Mouse (Mus musculus): ENCODE data around the gene Slc9a9. TPM values are rescaled to one million over a fixed set of nuclear protein-coding genes. Genes with fewer than 3 reads are reported as not detected.
A peak's percentile ranks its signal among the peaks of the same experiment; 100 is the strongest.

Slc9a9 gene
- polyA plus RNA-seq, 1 experiment from 2014 or later: 5.1 TPM

- no peak for ATAC-seq (ENCODE audit: insufficient read depth, low FRiP score)
- H3K4me1 ChIP-seq (ENCODE audit: control insufficient read depth, insufficient read depth, low read length): 0 out of 2 replicates have a peak, but pooled peaks cover 6% of the 10 kb centered on the region
Measured at GRCm38 (mm10) chr9:95178170-95178569, 508.5 kb downstream of the Slc9a9 start.

GRCm38 (mm10) chr9:95180005-95180404 lies 510.3 kb downstream of the Slc9a9 start:
- Histone ChIP-seq H3K36me3 (ENCODE audit: control insufficient read depth, insufficient read depth, low read length) (no peaks in the 10 kb centered on the region), H3K9me3 (replicated peaks; ENCODE audit: control insufficient read depth, low read length) (no peaks in the 10 kb centered on the region), H3K9ac (ENCODE audit: low read length) (no peak overlapping the region), H3K4me3 (replicated peaks; ENCODE audit: low read length) (no peak overlapping the region), H3K4me2 (ENCODE audit: low read depth, low read length) (no peak overlapping the region), H3K4me1 (ENCODE audit: control insufficient read depth, insufficient read depth, low read length) (0 out of 2 replicates have a peak, but pooled peaks cover 6% of the 10 kb centered on the region), H3K27me3 (ENCODE audit: control insufficient read depth, insufficient read depth, low read length) (no peaks in the 10 kb centered on the region), H3K27ac (ENCODE audit: low read length) (no peak overlapping the region)
- ATAC-seq (ENCODE audit: insufficient read depth, low FRiP score): no peak
- WGBS: 69% methylated on average over 2 of the region's 2 CpGs

More at GRCm38 (mm10) chr9:95178170-95178569, 508.5 kb downstream of the Slc9a9 start:
- no peak overlapping the region for H3K4me3 ChIP-seq (replicated peaks; ENCODE audit: low read length)
- H3K9ac ChIP-seq (ENCODE audit: low read length): no peak overlapping the region
- no peaks in the 10 kb centered on the region for H3K27me3 ChIP-seq (ENCODE audit: control insufficient read depth, insufficient read depth, low read length)
- WGBS: 75% methylated on average over 3 of the region's 3 CpGs
- no peak overlapping the region for H3K27ac ChIP-seq (ENCODE audit: low read length)
- no peak overlapping the region for H3K4me2 ChIP-seq (ENCODE audit: low read depth, low read length)
- H3K9me3 ChIP-seq (replicated peaks; ENCODE audit: control insufficient read depth, low read length): no peaks in the 10 kb centered on the region
- no peaks in the 10 kb centered on the region for H3K36me3 ChIP-seq (ENCODE audit: control insufficient read depth, insufficient read depth, low read length)

GRCm38 (mm10) chr9:95180569-95180968 lies 510.9 kb downstream of the Slc9a9 start:
- no peak for ATAC-seq (ENCODE audit: insufficient read depth, low FRiP score)
- H3K27ac ChIP-seq (ENCODE audit: low read length): no peak overlapping the region
- H3K4me3 ChIP-seq (replicated peaks; ENCODE audit: low read length): no peak overlapping the region
- no peaks in the 10 kb centered on the region for H3K36me3 ChIP-seq (ENCODE audit: control insufficient read depth, insufficient read depth, low read length)
- H3K27me3 ChIP-seq (ENCODE audit: control insufficient read depth, insufficient read depth, low read length): no peaks in the 10 kb centered on the region
- no peak overlapping the region for H3K9ac ChIP-seq (ENCODE audit: low read length)
- H3K9me3 ChIP-seq (replicated peaks; ENCODE audit: control insufficient read depth, low read length): no peaks in the 10 kb centered on the region
- H3K4me1 ChIP-seq (ENCODE audit: control insufficient read depth, insufficient read depth, low read length): 0 out of 2 replicates have a peak, but pooled peaks cover 6% of the 10 kb centered on the region
- WGBS: 72% methylated on average over 4 of the region's 4 CpGs
- H3K4me2 ChIP-seq (ENCODE audit: low read depth, low read length): no peak overlapping the region

- WGBS: 55% methylated on average over 13 of the region's 13 CpGs
- Histone ChIP-seq H3K9ac (ENCODE audit: low read length) (no peak overlapping the region), H3K4me2 (ENCODE audit: low read depth, low read length) (no peak overlapping the region), H3K36me3 (ENCODE audit: control insufficient read depth, insufficient read depth, low read length) (no peaks in the 10 kb centered on the region), H3K4me3 (replicated peaks; ENCODE audit: low read length) (no peak overlapping the region), H3K27me3 (ENCODE audit: control insufficient read depth, insufficient read depth, low read length) (no peaks in the 10 kb centered on the region), H3K9me3 (replicated peaks; ENCODE audit: control insufficient read depth, low read length) (no peaks in the 10 kb centered on the region), H3K27ac (ENCODE audit: low read length) (no peak overlapping the region; the same call in 1 of the 2 replicates), H3K4me1 (ENCODE audit: control insufficient read depth, insufficient read depth, low read length) (peaks cover 13% of the 10 kb centered on the region; the same call in 1 of the 2 replicates)
- ATAC-seq (ENCODE audit: insufficient read depth, low FRiP score): peak; percentile 49; the same call in 1 of the 2 replicates
Measured at GRCm38 (mm10) chr9:95181241-95182043, 511.7 kb downstream of the Slc9a9 start.

- WGBS: 87% methylated on average over 7 of the region's 7 CpGs
- no peak overlapping the region for H3K4me2 ChIP-seq (ENCODE audit: low read depth, low read length)
Measured at GRCm38 (mm10) chr9:95182272-95182671, 512.6 kb downstream of the Slc9a9 start.

GRCm38 (mm10) chr9:95184453-95184852 lies 514.7 kb downstream of the Slc9a9 start:
- 66% methylated on average over 5 of the region's 5 CpGs for WGBS
- H3K9ac ChIP-seq (ENCODE audit: low read length): no peak overlapping the region

More at GRCm38 (mm10) chr9:95182272-95182671, 512.6 kb downstream of the Slc9a9 start:
- ATAC-seq (ENCODE audit: insufficient read depth, low FRiP score): no peak
- H3K9ac ChIP-seq (ENCODE audit: low read length): no peak overlapping the region
- no peaks in the 10 kb centered on the region for H3K36me3 ChIP-seq (ENCODE audit: control insufficient read depth, insufficient read depth, low read length)
- no peak overlapping the region for H3K27ac ChIP-seq (ENCODE audit: low read length)
- H3K4me3 ChIP-seq (replicated peaks; ENCODE audit: low read length): no peak overlapping the region
- H3K27me3 ChIP-seq (ENCODE audit: control insufficient read depth, insufficient read depth, low read length): no peaks in the 10 kb centered on the region
- H3K4me1 ChIP-seq (ENCODE audit: control insufficient read depth, insufficient read depth, low read length): peaks cover 20% of the 10 kb centered on the region; the same call in 1 of the 2 replicates
- no peaks in the 10 kb centered on the region for H3K9me3 ChIP-seq (replicated peaks; ENCODE audit: control insufficient read depth, low read length)

GRCm38 (mm10) chr9:95185840-95186239 lies 516.1 kb downstream of the Slc9a9 start:
- Histone ChIP-seq H3K4me3 (replicated peaks; ENCODE audit: low read length) (no peak overlapping the region), H3K36me3 (ENCODE audit: control insufficient read depth, insufficient read depth, low read length) (no peaks in the 10 kb centered on the region), H3K27ac (ENCODE audit: low read length) (peak overlapping the region; percentile 68), H3K9me3 (replicated peaks; ENCODE audit: control insufficient read depth, low read length) (no peaks in the 10 kb centered on the region), H3K4me2 (ENCODE audit: low read depth, low read length) (no peak overlapping the region), H3K27me3 (ENCODE audit: control insufficient read depth, insufficient read depth, low read length) (no peaks in the 10 kb centered on the region), H3K9ac (ENCODE audit: low read length) (no peak overlapping the region), H3K4me1 (ENCODE audit: control insufficient read depth, insufficient read depth, low read length) (peaks cover 35% of the 10 kb centered on the region)
- ATAC-seq (ENCODE audit: insufficient read depth, low FRiP score): no peak
- WGBS: 52% methylated on average over 3 of the region's 3 CpGs

More at GRCm38 (mm10) chr9:95184453-95184852, 514.7 kb downstream of the Slc9a9 start:
- H3K4me3 ChIP-seq (replicated peaks; ENCODE audit: low read length): no peak overlapping the region
- no peaks in the 10 kb centered on the region for H3K9me3 ChIP-seq (replicated peaks; ENCODE audit: control insufficient read depth, low read length)
- no peaks in the 10 kb centered on the region for H3K36me3 ChIP-seq (ENCODE audit: control insufficient read depth, insufficient read depth, low read length)
- no peak overlapping the region for H3K4me2 ChIP-seq (ENCODE audit: low read depth, low read length)
- no peak for ATAC-seq (ENCODE audit: insufficient read depth, low FRiP score)
- H3K27ac ChIP-seq (ENCODE audit: low read length): no peak overlapping the region
- peaks cover 35% of the 10 kb centered on the region for H3K4me1 ChIP-seq (ENCODE audit: control insufficient read depth, insufficient read depth, low read length)
- no peaks in the 10 kb centered on the region for H3K27me3 ChIP-seq (ENCODE audit: control insufficient read depth, insufficient read depth, low read length)

- Histone ChIP-seq H3K27ac (ENCODE audit: low read length) (peak overlapping the region; percentile 68), H3K9ac (ENCODE audit: low read length) (no peak overlapping the region), H3K27me3 (ENCODE audit: control insufficient read depth, insufficient read depth, low read length) (no peaks in the 10 kb centered on the region), H3K36me3 (ENCODE audit: control insufficient read depth, insufficient read depth, low read length) (no peaks in the 10 kb centered on the region), H3K4me2 (ENCODE audit: low read depth, low read length) (no peak overlapping the region), H3K4me1 (ENCODE audit: control insufficient read depth, insufficient read depth, low read length) (peaks cover 30% of the 10 kb centered on the region), H3K4me3 (replicated peaks; ENCODE audit: low read length) (no peak overlapping the region), H3K9me3 (replicated peaks; ENCODE audit: control insufficient read depth, low read length) (no peaks in the 10 kb centered on the region)
- no peak for ATAC-seq (ENCODE audit: insufficient read depth, low FRiP score)
- 48% methylated on average over 15 of the region's 15 CpGs for WGBS
Measured at GRCm38 (mm10) chr9:95186386-95187289, 516.9 kb downstream of the Slc9a9 start.
